Mouse (Mus musculus) midbrain, embryonic 13.5 days (tissue): ENCODE measurements at regions not wholly inside any gene's neighbourhood (a gene's known extent, or its start where the extent isn't known, plus 50 kb on each side); places are given as distances from the start of the nearest gene placed in this dataset.

Experiments
- ATAC-seq: fragments of 200-750 bp; cut with Nextera tagmentation; 2 replicates; pipeline ENCODE4 v1.8.0; 2017; ENCODE audit warnings: mild to moderate bottlenecking, moderate TSS enrichment, moderate library complexity
- H3K27ac ChIP-seq: fragments of 300-500 bp; sonication (generic); 2 replicates; pipeline ENCODE4 v1.5.1; 2015; ENCODE audit warnings: inconsistent platforms, mild to moderate bottlenecking, moderate library complexity
- H3K27me3 ChIP-seq: fragments of 300-500 bp; sonication (generic); 2 replicates; pipeline ENCODE4 v1.6.1; 2015; ENCODE audit warnings: mild to moderate bottlenecking, inconsistent platforms
- H3K36me3 ChIP-seq: fragments of 300-500 bp; sonication (generic); 2 replicates; pipeline ENCODE4 v1.6.1; 2015; ENCODE audit warnings: mild to moderate bottlenecking, inconsistent platforms
- H3K4me1 ChIP-seq: fragments of 300-500 bp; sonication (generic); replicated peaks from 2 replicates; pipeline ENCODE4 v1.6.1; 2015; ENCODE audit warnings: inconsistent platforms
- H3K4me2 ChIP-seq: fragments of 300-500 bp; sonication (generic); replicated peaks from 2 replicates; pipeline ENCODE4 v1.6.1; 2015; ENCODE audit warnings: moderate library complexity, mild to moderate bottlenecking, inconsistent platforms
- H3K4me3 ChIP-seq: fragments of 300-500 bp; sonication (generic); replicated peaks from 2 replicates; pipeline ENCODE4 v1.5.1; 2015; ENCODE audit warnings: mild to moderate bottlenecking, inconsistent platforms
- H3K9ac ChIP-seq: fragments of 300-500 bp; sonication (generic); replicated peaks from 2 replicates; pipeline ENCODE4 v1.6.1; 2015; ENCODE audit warnings: mild to moderate bottlenecking, inconsistent platforms
- H3K9me3 ChIP-seq: fragments of 300-500 bp; sonication (generic); 2 replicates; pipeline ENCODE4 v1.6.1; 2016; ENCODE audit warnings: mild to moderate bottlenecking, inconsistent platforms
- WGBS: fragments of 180-500 bp; shearing (Covaris S2); methylation state at CpG from one replicate; pipeline ENCODE4 v1.1.7; 2015; 5-methylcytosine and 5-hydroxymethylcytosine counted together

DNA sequence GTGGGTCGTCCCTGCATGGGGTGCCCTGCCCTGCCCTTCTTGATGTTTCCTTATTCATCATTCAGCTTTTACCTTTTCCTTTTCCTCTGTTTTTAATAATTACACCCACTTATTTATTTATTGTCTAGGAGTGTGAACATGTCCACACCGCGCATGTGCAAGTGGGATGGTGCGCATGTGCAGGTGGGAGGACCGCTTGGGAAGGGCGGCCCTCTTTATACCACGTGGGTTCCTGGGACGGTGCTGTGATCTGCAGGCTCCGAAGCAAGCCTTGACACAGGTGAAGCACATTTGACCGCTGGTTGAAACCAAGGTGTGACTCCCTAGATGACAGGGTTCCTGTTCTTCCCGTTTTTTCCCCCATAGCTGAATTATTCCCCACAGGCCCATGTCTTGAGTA lies 60.0 kb downstream of the Syf2 start:
- H3K27ac ChIP-seq, result no peak overlapping the region
- no peak for ATAC-seq
- H3K4me3 ChIP-seq, result no peak overlapping the region
- 88% methylated on average over 11 of the region's 11 CpGs for WGBS
- H3K9me3 ChIP-seq, result no peaks in the 10 kb centered on the region
- H3K9ac ChIP-seq, result no peak overlapping the region
- no peaks in the 10 kb centered on the region for H3K27me3 ChIP-seq
- H3K4me1 ChIP-seq, result peaks cover 18% of the 10 kb centered on the region
- no peaks in the 10 kb centered on the region for H3K36me3 ChIP-seq
- no peak overlapping the region for H3K4me2 ChIP-seq

DNA sequence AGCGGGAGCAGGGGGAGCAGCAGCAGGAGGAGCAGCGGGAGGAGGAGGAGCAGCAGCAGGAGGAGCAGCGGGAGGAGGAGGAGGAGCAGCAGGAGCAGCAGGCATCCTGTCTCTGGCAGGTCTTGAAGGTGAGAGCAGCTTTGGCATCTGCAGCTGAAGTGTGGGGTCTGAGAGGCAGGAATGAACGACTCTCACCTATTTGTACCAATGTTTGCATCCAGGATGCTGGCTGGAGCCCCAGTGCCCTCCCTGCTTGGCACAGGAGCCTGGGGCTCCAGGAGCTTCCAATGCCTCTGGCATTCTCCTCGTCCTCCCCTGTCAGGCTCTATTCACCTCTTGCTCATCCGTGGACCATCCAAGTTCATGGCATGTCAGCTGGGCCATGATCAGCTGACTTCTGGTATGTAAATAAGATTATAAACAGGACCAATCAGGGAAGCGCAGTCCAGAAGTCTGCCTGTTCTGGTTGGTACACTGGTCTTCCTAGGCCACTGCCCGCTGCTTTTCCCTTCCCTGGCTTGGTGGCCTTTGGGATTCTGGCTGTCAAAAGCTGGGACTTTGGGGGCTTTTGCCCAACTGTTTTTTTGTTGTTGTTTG lies 62.9 kb downstream of the Syf2 start:
- WGBS, result 60% methylated on average over 8 of the region's 8 CpGs
- no peak for ATAC-seq
- H3K9ac ChIP-seq, result no peak overlapping the region
- H3K9me3 ChIP-seq, result no peaks in the 10 kb centered on the region
- H3K27me3 ChIP-seq, result no peaks in the 10 kb centered on the region
- no peaks in the 10 kb centered on the region for H3K36me3 ChIP-seq
- peaks cover 18% of the 10 kb centered on the region for H3K4me1 ChIP-seq
- no peak overlapping the region for H3K4me3 ChIP-seq
- no peak overlapping the region for H3K27ac ChIP-seq
- H3K4me2 ChIP-seq, result no peak overlapping the region

DNA sequence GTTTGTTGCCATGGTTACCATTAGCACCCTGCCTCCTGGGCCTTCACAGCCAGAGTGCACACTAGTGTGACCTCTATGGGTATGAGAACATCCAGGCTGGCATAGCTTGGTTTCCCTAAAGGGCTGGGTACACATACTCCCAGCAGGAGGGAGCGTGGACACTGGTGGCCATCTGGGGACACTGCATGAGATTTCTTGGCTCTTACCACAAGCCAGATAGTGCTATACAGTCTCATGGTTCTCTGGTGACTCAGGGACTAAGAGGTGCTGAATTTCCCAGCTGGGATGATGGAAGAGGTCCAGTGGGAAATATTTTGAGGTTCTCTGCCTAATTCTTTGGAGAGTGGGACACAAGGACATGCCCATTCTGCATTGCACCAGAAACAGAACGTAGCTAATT lies 63.5 kb downstream of the Syf2 start:
- WGBS, result 88% methylated on average over 2 of the region's 2 CpGs
- H3K4me2 ChIP-seq, result no peak overlapping the region
- no peak overlapping the region for H3K27ac ChIP-seq
- peaks cover 18% of the 10 kb centered on the region for H3K4me1 ChIP-seq
- no peaks in the 10 kb centered on the region for H3K9me3 ChIP-seq
- H3K9ac ChIP-seq, result no peak overlapping the region
- no peak overlapping the region for H3K4me3 ChIP-seq
- H3K27me3 ChIP-seq, result no peaks in the 10 kb centered on the region
- no peak for ATAC-seq
- H3K36me3 ChIP-seq, result no peaks in the 10 kb centered on the region

DNA sequence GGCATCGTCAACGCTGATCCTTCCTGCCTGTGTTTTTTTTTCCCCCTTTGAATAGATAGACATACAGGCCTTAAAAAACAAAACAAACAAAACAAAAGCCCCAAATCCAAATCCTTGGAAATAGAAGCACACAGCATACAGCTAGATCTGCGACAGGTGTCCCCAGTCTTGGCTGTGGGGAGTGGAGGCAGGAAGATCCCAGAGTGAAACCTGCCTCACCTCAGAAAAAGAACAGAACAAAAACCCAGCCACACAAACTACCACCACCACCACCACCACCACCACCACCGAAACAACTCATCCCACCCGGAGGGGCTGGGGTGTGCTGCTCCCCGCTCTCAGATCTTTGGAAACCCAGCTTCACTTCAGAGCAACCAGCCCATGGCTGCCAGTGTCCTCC lies 64.0 kb downstream of the Syf2 start:
- H3K4me2 ChIP-seq, result no peak overlapping the region
- ATAC-seq, result no peak
- 93% methylated on average over 6 of the region's 6 CpGs for WGBS
- no peak overlapping the region for H3K9ac ChIP-seq
- H3K4me3 ChIP-seq, result no peak overlapping the region
- peaks cover 16% of the 10 kb centered on the region for H3K4me1 ChIP-seq
- no peaks in the 10 kb centered on the region for H3K27me3 ChIP-seq
- H3K36me3 ChIP-seq, result no peaks in the 10 kb centered on the region
- H3K9me3 ChIP-seq, result no peaks in the 10 kb centered on the region
- H3K27ac ChIP-seq, result no peak overlapping the region

DNA sequence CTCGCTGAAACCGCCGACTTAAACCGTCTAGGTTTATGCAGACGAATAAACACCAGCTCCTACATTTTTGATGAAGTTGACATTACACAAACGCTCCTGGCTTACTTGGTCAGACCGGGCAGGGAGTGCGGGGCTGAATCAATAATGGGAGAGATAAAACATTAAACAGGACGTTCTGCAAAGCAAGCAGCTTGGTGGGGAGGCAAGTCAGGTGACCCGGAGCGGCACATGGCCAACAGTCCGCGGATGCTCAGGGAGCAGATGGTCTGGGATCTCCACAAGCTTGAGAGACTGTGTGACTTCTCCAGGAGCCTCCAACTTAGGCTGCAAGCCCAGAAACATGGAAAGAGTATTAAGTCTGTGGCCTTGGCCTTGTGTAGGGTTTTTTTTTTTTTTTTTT lies 64.4 kb downstream of the Syf2 start:
- H3K36me3 ChIP-seq, result no peaks in the 10 kb centered on the region
- H3K4me3 ChIP-seq, result no peak overlapping the region
- WGBS, result 63% methylated on average over 13 of the region's 13 CpGs
- ATAC-seq, result no peak
- H3K27me3 ChIP-seq, result no peaks in the 10 kb centered on the region
- no peak overlapping the region for H3K27ac ChIP-seq
- no peaks in the 10 kb centered on the region for H3K9me3 ChIP-seq
- no peak overlapping the region for H3K9ac ChIP-seq
- no peak overlapping the region for H3K4me2 ChIP-seq
- peaks cover 12% of the 10 kb centered on the region for H3K4me1 ChIP-seq

DNA sequence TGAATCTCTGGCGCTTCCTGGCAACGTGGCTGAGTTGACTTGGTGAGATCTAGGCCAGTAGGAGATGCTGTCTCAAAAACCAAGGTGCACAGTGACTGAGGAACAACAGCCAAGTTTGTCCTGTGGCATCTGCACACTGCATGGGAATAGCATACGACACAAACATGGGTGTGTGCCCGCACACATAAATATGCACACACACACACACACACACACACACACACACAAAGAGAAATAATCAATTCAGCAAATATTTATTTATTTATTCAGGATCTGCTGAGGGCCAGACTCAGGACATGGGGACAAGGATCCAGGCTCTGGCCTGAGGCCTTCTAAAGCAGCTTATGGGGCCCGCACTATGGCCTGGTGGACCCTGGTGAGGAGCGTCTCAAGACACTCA lies 65.4 kb downstream of the Syf2 start:
- no peak overlapping the region for H3K27ac ChIP-seq
- H3K4me2 ChIP-seq, result no peak overlapping the region
- H3K9me3 ChIP-seq, result no peaks in the 10 kb centered on the region
- peaks cover 12% of the 10 kb centered on the region for H3K4me1 ChIP-seq
- WGBS, result 86% methylated on average over 6 of the region's 6 CpGs
- no peaks in the 10 kb centered on the region for H3K36me3 ChIP-seq
- ATAC-seq, result no peak
- no peaks in the 10 kb centered on the region for H3K27me3 ChIP-seq
- H3K4me3 ChIP-seq, result no peak overlapping the region
- no peak overlapping the region for H3K9ac ChIP-seq

DNA sequence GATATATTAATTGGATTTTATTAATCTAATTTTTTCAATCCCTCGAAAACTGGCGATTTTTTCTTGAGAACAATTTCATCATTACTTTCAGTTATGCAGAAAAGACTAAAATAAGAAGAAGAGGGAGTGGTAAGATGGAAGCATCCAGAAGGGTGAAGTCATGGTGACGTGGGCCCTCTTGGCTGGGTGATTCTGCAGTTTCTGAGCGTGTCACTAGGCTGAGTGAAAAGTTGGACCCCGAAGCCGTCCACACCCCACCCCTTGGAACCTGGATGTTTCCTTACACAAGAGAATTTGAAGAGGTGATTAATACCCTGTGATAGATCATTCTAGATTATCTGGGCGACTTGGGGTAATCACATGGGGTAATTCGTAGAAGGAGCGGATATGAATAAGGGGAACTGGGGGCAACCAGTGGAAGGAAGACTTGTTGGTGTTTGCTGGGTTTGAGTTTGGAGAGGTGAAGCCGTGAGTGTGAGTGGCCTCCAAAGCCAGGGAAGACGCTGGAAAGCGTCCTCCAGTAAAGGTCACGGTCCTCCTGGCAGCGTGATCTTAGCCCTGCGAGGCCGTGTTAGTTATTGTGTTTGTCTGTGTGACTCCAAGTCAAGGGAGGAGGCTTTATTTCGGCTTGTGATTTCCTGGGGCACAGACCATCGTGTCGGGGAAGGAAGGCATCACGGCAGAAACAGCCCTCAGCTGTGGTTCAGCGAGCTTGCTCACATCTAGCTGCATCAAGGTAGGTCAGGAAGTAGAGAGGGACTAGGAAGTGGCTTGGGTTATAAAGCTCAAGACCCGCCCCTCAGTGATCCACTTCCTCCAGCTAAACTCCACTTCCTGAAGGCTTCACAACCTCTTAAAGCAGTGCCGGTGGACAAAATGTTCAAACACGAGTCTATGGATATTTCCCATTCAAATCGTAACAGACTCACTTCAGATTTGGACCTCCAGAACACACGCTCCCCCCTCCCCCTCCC lies 67.0 kb downstream of the Syf2 start:
- Histone ChIP-seq H3K4me1 (peaks cover 12% of the 10 kb centered on the region), H3K9me3 (no peaks in the 10 kb centered on the region), H3K27ac (no peak overlapping the region), H3K4me3 (no peak overlapping the region), H3K9ac (no peak overlapping the region), H3K4me2 (no peak overlapping the region), H3K27me3 (no peaks in the 10 kb centered on the region), H3K36me3 (no peaks in the 10 kb centered on the region)
- ATAC-seq, result no peak
- WGBS, result 92% methylated on average over 26 of the region's 26 CpGs

DNA sequence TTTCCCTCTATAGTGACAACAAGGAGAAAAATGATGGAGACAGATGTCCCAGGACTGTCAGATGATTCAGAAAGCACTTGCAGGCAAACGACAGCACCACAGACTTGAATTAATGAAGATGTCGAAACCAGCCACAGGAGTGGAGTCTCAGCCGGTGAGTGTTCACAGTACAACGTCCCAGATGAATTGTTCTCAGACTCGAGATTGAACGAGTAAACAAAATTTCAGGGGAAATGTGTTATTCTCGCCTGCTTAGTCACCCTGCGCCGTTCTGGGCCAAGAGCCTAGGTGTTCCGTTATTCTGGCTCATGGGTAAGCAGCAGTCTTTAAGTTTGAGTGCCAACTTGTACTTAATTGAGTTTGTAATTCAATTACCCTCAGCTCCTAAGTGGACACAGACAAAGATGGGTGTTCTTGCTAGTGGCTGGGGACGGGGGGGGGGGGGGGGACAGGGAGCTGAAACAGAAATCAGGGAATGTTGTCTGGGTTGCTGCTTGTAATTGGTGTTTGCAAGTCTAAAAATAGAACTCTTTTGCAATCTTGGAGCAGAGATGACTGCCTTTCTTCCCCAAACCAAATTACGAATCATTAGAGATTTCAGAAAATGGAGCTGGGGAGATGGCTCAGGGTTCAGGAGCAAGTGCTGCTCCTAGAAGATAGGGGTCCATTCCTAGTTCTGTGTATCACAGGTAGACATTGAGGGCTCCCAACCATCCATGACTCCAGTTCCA lies 68.4 kb downstream of the Syf2 start:
- no peak overlapping the region for H3K27ac ChIP-seq
- no peaks in the 10 kb centered on the region for H3K36me3 ChIP-seq
- 65% methylated on average over 12 of the region's 12 CpGs for WGBS
- no peaks in the 10 kb centered on the region for H3K27me3 ChIP-seq
- H3K4me2 ChIP-seq, result no peak overlapping the region
- no peak overlapping the region for H3K4me3 ChIP-seq
- H3K9me3 ChIP-seq, result no peaks in the 10 kb centered on the region
- H3K9ac ChIP-seq, result no peak overlapping the region
- H3K4me1 ChIP-seq, result peaks cover 10% of the 10 kb centered on the region
- no peak for ATAC-seq

DNA sequence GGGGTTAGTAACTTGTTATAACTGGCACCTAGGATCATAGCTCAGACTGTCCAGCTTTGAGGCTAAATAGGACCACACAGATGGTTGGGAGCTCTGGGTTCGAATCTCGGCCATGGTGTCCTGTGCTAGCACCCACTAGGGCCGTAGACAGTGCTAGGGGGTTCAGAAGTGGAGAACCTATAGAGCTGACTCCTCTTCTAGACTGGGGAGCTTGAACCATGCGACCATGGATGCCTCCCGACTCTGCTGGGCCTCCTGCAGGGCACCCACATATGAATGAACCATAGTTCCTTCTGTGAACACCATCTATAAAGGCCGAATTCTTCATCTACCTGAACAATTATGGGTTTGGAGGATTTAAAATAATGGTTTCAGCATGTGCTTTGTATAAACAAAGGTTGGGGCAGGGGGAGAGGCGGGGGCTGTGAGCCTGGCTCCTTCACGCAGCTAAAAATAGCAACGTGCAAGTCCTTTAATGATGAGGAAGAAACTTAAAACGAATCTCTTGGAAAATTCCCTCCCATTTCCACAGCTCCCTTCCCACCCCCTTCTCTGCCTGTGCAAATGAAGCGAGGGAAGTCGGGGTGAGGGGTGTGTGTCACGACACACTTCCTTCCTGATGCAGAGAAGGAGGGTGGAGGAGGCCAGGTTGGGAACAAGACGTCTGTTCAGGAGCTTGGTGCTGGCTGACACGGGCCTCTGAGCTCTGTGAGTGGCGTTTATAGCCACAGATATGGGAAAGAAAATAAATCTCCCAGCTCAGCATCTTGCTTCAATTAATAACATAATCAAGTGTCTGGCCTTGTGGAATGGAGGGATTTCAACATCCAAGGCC lies 71.6 kb downstream of the Syf2 start:
- Histone ChIP-seq H3K36me3 (no peaks in the 10 kb centered on the region), H3K27me3 (no peaks in the 10 kb centered on the region), H3K27ac (no peak overlapping the region), H3K4me1 (no peaks in the 10 kb centered on the region), H3K9me3 (no peaks in the 10 kb centered on the region), H3K4me3 (no peak overlapping the region), H3K9ac (no peak overlapping the region), H3K4me2 (no peak overlapping the region)
- 75% methylated on average over 16 of the region's 16 CpGs for WGBS
- no peak for ATAC-seq

DNA sequence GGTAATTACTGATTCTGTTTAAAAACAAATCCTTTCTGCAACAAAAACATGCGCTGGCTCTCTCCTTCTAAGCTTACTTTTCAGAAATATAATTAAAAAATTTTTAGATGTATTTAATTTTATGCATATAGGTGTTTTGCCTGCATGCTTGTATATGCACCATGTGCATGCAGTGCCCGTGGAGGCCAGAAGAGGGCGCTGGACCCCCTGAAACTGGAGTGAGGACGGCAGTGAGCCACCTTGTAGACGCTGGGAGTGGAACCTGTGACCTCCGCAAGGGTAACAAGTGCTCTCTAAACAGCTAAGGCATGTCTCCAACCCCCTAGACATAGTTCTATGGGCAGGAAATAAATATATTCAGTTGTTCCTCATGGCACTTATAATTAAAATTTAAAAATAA lies 80.7 kb downstream of the Syf2 start:
- WGBS, result 78% methylated on average over 6 of the region's 6 CpGs
- Histone ChIP-seq H3K27ac (no peak overlapping the region), H3K27me3 (no peaks in the 10 kb centered on the region), H3K36me3 (no peaks in the 10 kb centered on the region), H3K4me1 (peaks cover 7% of the 10 kb centered on the region), H3K4me3 (no peak overlapping the region), H3K4me2 (no peak overlapping the region), H3K9ac (no peak overlapping the region), H3K9me3 (no peaks in the 10 kb centered on the region)
- ATAC-seq, result no peak

DNA sequence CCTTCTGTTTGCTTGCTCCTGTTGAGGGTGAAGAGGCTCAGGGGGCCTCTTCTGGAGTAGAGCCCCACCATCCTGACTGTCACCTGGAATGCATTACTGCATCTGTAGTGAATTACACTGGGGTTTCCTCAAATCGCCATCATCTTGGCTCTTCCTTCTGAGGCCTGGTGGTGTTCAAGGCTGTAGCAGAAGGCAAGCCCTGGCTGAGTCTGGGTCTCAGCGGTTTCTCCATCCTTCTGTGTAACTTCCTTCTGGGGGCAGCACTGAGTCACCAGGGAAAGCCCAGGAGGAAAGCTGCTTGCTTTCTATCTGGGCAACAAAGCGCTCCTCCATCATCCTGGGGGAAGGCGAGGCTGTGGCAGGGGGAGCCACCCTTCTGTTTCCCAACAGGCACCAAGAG lies 82.2 kb downstream of the Syf2 start:
- ATAC-seq, result no peak
- Histone ChIP-seq H3K36me3 (no peaks in the 10 kb centered on the region), H3K4me1 (peaks cover 7% of the 10 kb centered on the region), H3K9me3 (no peaks in the 10 kb centered on the region), H3K27me3 (no peaks in the 10 kb centered on the region), H3K4me3 (no peak overlapping the region), H3K4me2 (no peak overlapping the region), H3K9ac (no peak overlapping the region), H3K27ac (no peak overlapping the region)
- WGBS, result 70% methylated on average over 4 of the region's 4 CpGs
